In genomic region chr8:126583018-126583417, GRCm38 (mm10) we compare ENCODE assay signal across 9 mouse cellular contexts. TPM values are rescaled to one million over a fixed set of nuclear protein-coding genes. Genes with fewer than 3 reads are reported as not detected.
A peak's percentile ranks its signal among the peaks of the same experiment; 100 is the strongest.
DNase-seq lines count a peak whose midpoint lies in the region; ATAC-seq and TF ChIP-seq lines count a peak whose summit lies in the region.
"Had no signal": no experiment of that assay in that cellular context is flagged by ENCODE, and none has a peak within 500 bp of the region (broad histone marks: within the 10 kb centered on the region; RNA-seq: fewer than 3 reads in every experiment).

No protein-coding gene starts in this region.

- TF ChIP-seq CTCF in bone marrow, adult 2 months (IDR thresholded peaks at IDR 0.05; ENCODE audit: control insufficient read depth, insufficient read depth, low read length) = no peak
- no peak for TF ChIP-seq CTCF in liver, embryonic 14.5 days (IDR thresholded peaks at IDR 0.05; ENCODE audit: low read depth)

- H3K9me3 ChIP-seq in kidney, embryonic 14.5 days (ENCODE audit: control insufficient read depth, low read length) = no peaks in the 10 kb centered on the region
- H3K9me3 ChIP-seq in heart, embryonic 10.5 days = no peaks in the 10 kb centered on the region
- H3K9me3 ChIP-seq in liver, embryonic 14.5 days (ENCODE audit: control insufficient read depth, low read length) = no peaks in the 10 kb centered on the region

- no peaks in the 10 kb centered on the region for H3K27me3 ChIP-seq in kidney, embryonic 14.5 days (ENCODE audit: control insufficient read depth, insufficient read depth, low read length)
- no peaks in the 10 kb centered on the region for H3K27me3 ChIP-seq in heart, embryonic 10.5 days (ENCODE audit: insufficient read depth, poor library complexity, severe bottlenecking)
- no peaks in the 10 kb centered on the region for H3K27me3 ChIP-seq in liver, embryonic 14.5 days (ENCODE audit: control insufficient read depth, insufficient read depth, low read length)
- H3K27me3 ChIP-seq: Patski had no signal

- H3K36me3 ChIP-seq in kidney, embryonic 14.5 days (ENCODE audit: control insufficient read depth, insufficient read depth, low read length) = peaks cover 15% of the 10 kb centered on the region; the same call in 1 of the 2 replicates
- peaks cover 7% of the 10 kb centered on the region for H3K36me3 ChIP-seq in heart, embryonic 10.5 days
- H3K36me3 ChIP-seq in liver, embryonic 14.5 days (replicated peaks; ENCODE audit: control insufficient read depth, insufficient read depth, low read depth) = no peaks in the 10 kb centered on the region

- 55% methylated on average over 2 of the region's 2 CpGs for WGBS in kidney, embryonic 14.5 days
- WGBS in bone marrow, adult 2 months = 35% methylated on average over 2 of the region's 2 CpGs
- WGBS in heart, embryonic 10.5 days = 19% methylated on average over 2 of the region's 2 CpGs
- WGBS in liver, embryonic 14.5 days (ENCODE audit: insufficient replicate concordance) = 29% methylated on average over 2 of the region's 2 CpGs

- no peak overlapping the region for H3K9ac ChIP-seq in kidney, embryonic 14.5 days (ENCODE audit: low read depth, low read length)
- H3K9ac ChIP-seq in liver, embryonic 14.5 days (replicated peaks) = no peak overlapping the region

- peak overlapping the region; percentile 99; the same call in 1 of the 2 replicates for H3K4me2 ChIP-seq in kidney, embryonic 14.5 days (replicated peaks; ENCODE audit: low read depth, low read length)
- no peak overlapping the region; the same call in 1 of the 2 replicates for H3K4me2 ChIP-seq in liver, embryonic 14.5 days (ENCODE audit: low read depth)

- ATAC-seq in kidney, embryonic 14.5 days (ENCODE audit: low FRiP score, low TSS enrichment) = no peak
- ATAC-seq in liver, embryonic 14.5 days (ENCODE audit: insufficient read depth) = no peak
- ATAC-seq: Patski had no signal

- no peak for TF ChIP-seq POLR2A in bone marrow, adult 2 months (IDR thresholded peaks at IDR 0.05; ENCODE audit: borderline replicate concordance, control insufficient read depth, low read depth, low read length)

- H3K4me1 ChIP-seq in kidney, embryonic 14.5 days (ENCODE audit: control insufficient read depth, insufficient read depth, low read length) = peaks cover 39% of the 10 kb centered on the region
- H3K4me1 ChIP-seq in bone marrow, adult 2 months (ENCODE audit: control insufficient read depth, insufficient read depth, low read length) = peaks cover 10% of the 10 kb centered on the region
- peaks cover 54% of the 10 kb centered on the region for H3K4me1 ChIP-seq in heart, embryonic 10.5 days
- peaks cover 13 to 37% of the 10 kb centered on the region in 2 experiments for H3K4me1 ChIP-seq in liver, embryonic 14.5 days (replicated peaks; ENCODE audit: control insufficient read depth in 2 of 2, insufficient read depth in 2 of 2, low read length in 1 of 2)

- peak overlapping the region; percentile 98; the same call in 1 of the 2 replicates for H3K27ac ChIP-seq in kidney, embryonic 14.5 days (ENCODE audit: low read depth, low read length)
- peak overlapping the region; percentile 64 for H3K27ac ChIP-seq in bone marrow, adult 2 months (ENCODE audit: control insufficient read depth, insufficient read depth, low read depth, low read length, poor library complexity)
- peak overlapping the region; percentile 99 for H3K27ac ChIP-seq in heart, embryonic 10.5 days
- H3K27ac ChIP-seq in liver, embryonic 14.5 days = peak overlapping the region; percentile 54

- H3K4me3 ChIP-seq in kidney, embryonic 14.5 days (ENCODE audit: low read length) = no peak overlapping the region
- no peak overlapping the region for H3K4me3 ChIP-seq in bone marrow, adult 2 months (replicated peaks; ENCODE audit: control insufficient read depth, low read depth, low read length)
- no peak overlapping the region for H3K4me3 ChIP-seq in heart, embryonic 10.5 days
- H3K4me3 ChIP-seq in liver, embryonic 14.5 days (ENCODE audit: insufficient read depth in 1 of 2, low read depth in 2 of 2, low read length in 2 of 2) = no peak overlapping the region

- no peak for DNase-seq in kidney, postnatal 14 days
- DNase-seq in heart, embryonic 10.5 days (ENCODE audit: low spot score) = no peak
- DNase-seq in liver, embryonic 14.5 days (ENCODE audit: low read depth in 3 of 3, low spot score in 3 of 3) = no peak
- DNase-seq in frontal cortex, postnatal 10 days (ENCODE audit: low spot score in 2 of 2) = no peak
- no peak for DNase-seq in adrenal gland, postnatal 25 days
- DNase-seq in Muller cell, postnatal 12 days (ENCODE audit: inconsistent ontology term) = no peak

- TF ChIP-seq EP300 in liver, embryonic 14.5 days (IDR thresholded peaks at IDR 0.05; ENCODE audit: low read depth) = no peak

RNA-seq across cellular contexts. Expression of gene Irf2bp2, which starts 10.8 kb away (rescaled TPM):
- polyA plus RNA-seq in kidney, embryonic 14.5 days (2014; fragmentation: Nextera tagmentation; extraction: Ambion mirVana) = 11.6 and 14.6 TPM in 2 replicates
- polyA plus RNA-seq in bone marrow, adult 2 months (2011; ENCODE audit: insufficient read depth, insufficient read length, low replicate concordance, missing spikeins) = 21.3 and 35.8 TPM in 2 replicates
- 4.6 and 6.5 TPM in 2 replicates for polyA plus RNA-seq in heart, embryonic 10.5 days (2016; fragmentation: Nextera tagmentation; extraction: Ambion mirVana)
- 10.9 and 11.5 TPM in 2 replicates for polyA plus RNA-seq in liver, embryonic 14.5 days (2012; rRNA removed)
- polyA plus RNA-seq in liver, embryonic 14.5 days (2014; fragmentation: Nextera tagmentation; extraction: Ambion mirVana) = 2.8 and 3.2 TPM in 2 replicates
- total RNA-seq in adrenal gland, postnatal 25 days (2021) = 81.3 and 82.6 TPM in 2 replicates
